Mouse (Mus musculus) WW6 (cell line): ENCODE measurements around the gene AI464131.
A peak's percentile ranks its signal among the peaks of the same experiment; 100 is the strongest.

Experiments
- DNase-seq: peaks from one replicate; pipeline ENCODE4 v3.0.0-alpha.2; 2013; ENCODE audit warnings: low read depth, low spot score

AI464131 gene

GRCm38 (mm10) chr4:41502986-41503412 lies at the start of gene AI464131:
TSS of gene AI464131 (minus strand) at chr4:41503076.
- DNase-seq: peak; percentile 96

- DNase-seq: no peak
Observed at GRCm38 (mm10) chr4:41552529-41552928, 49.7 kb upstream of the AI464131 start.

- DNase-seq: no peak
Observed at GRCm38 (mm10) chr4:41547086-41547485, 44.2 kb upstream of the AI464131 start.

DNA sequence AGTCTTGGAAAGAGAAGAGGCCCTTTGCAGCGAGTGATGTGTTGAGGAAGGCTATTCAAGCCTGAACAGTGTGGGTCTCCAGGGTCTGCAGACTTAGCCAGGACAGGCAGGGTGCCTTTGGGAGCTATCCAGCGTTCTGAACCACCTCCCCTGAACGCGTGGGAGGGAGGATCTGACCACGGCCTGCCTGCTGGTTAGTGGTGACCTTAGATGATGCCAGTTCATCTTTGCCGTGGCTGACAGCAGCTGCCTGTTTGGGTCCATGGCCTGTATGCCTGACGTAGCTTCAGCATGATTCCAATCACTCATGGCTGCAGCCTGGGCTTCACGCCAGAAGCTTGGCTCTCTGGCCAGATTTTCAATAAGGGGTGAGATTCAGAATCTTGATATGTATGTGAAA lies 43.1 kb upstream of the AI464131 start:
- no peak for DNase-seq

GRCm38 (mm10) chr4:41542136-41542535 lies 39.3 kb upstream of the AI464131 start:
- DNase-seq: no peak

DNA sequence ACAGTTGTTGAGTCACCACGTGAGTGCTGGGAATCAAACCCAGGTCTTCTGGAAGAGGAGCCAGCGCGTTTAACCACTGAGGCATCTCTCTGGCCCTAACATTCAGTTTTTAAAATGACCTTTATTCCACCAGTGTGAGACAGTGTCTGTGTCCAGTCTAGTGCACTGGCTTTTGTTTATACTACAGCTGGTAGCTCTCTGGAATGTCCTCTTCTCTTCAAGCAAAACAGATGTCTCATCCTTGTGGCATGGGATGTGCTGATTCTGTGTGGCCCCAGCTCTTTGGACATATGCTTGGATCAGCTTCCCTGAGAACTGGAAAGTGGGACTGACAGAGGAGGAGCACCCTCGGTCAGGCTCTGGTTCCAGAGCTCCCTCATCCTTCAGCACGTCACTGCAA lies 32.0 kb upstream of the AI464131 start:
- no peak for DNase-seq

DNA sequence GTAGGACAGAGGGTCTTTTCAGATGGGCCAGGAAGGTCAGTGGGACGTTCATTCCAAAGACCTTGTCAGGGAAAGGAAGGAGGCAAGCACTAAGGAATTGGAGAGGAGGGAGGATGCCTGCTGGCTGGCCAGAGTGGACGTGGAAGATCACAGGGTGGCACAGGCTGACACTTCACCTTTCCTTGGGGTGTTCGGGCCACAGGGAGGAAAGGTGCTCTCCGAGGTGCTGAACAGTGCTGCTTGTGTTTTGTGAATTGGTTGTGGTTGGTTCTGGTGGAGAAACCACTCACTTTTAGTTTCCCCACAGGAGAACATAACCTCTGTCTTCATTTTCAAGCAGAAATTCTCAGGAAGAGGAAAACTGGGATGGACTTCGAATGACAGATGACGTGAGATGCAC lies 29.5 kb upstream of the AI464131 start:
- DNase-seq: no peak

GRCm38 (mm10) chr4:41527996-41528395 lies 25.1 kb upstream of the AI464131 start:
- no peak for DNase-seq

DNA sequence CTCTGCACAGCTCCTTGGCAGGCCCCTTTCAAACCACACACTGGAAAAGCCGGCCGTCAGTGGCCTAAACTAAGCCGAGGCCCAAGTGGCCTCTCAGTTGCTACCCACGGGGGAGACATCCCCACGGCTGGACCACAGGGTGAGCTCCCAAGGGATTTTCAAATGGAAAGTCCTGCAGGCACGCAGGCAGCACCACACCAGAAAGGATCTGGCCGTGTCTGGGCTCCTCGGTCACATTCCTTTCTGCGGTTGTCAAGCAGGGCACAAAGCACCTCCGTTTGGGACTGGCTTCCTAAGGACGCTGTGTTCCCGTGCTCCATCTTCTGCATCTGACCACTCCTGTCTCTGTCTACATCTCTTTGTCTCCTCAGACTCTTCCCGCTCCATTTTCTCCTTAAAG lies 24.2 kb upstream of the AI464131 start:
- DNase-seq: no peak

DNA sequence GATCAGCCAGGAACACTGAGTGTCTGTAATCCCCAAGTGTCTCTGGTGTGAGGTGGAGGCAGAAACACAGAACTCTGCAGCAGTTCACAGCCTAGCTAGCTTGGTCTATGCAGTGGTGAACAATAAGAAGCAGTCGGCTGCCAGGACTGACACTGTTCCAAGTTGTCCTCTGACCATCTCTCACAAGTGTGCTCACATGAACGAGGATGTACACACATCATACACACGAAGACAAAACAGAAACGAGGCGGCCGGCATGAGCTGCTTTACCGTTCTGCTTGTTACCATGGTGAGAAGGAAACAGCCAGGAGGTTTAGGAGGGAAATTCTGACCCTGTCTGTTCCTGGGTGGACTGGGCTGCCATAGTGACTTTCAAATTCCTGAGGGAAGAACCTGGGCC lies 23.7 kb upstream of the AI464131 start:
- no peak for DNase-seq

DNA sequence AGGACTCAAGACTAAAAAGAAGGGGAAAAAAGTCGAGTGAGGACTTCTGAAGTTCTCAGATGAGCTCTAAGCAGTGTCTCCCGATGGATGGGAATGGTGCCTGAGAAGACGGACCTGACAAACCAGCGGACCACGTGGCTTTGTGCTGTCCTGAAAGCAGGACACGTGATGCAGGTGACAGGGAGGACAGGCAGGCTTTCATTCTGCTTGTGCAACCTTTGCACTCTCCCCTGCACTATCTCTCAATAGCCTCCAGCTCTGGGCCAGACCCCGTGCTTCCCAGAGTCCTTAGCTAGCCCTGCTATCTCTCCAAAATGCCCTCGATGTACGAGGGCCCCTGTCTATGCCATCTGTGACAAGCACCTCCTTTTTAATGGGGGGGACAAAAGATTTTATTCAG lies 22.0 kb upstream of the AI464131 start:
- DNase-seq: no peak

GRCm38 (mm10) chr4:41523839-41524238 lies 21.0 kb upstream of the AI464131 start:
- no peak for DNase-seq

- DNase-seq: no peak
Observed at GRCm38 (mm10) chr4:41522788-41523187, 19.9 kb upstream of the AI464131 start.

DNA sequence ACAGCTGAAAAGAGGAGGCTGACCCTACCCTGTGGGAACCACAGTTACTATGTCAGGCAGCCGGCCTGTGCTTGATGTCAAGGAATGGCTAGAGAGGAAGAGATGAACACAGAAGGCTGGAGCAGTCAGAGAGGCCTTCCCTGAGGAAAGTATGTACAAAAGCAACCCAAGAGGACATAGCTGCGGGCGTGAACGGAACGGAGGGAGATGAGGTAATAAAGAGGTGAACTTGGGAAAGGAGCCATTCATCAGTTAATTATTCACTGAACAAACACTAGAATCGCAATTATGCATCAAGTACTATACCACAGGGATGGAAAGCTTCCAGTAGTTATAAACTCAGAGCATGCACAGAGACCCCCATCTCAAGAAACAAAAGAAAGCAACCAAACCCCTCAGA lies 19.3 kb upstream of the AI464131 start:
- DNase-seq: no peak

- no peak for DNase-seq
Observed at GRCm38 (mm10) chr4:41520641-41521040, 17.8 kb upstream of the AI464131 start.

DNA sequence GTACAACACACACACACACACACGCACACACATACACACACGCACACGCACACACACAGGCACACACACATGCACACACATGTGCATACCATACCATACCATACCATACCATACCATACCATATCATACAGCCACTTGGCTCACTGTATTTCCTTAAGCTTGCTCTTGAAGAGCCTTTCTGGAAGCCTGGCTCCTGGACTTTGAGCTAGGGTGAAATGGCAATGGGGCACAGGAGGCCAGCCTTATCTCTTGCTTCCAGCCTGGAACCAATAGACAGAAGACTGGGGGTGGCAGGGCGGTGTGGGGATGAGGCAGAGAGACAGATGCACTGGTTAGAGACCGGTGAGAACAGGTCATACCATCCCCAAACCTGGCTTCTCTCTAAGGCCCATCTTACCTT lies 16.3 kb upstream of the AI464131 start:
- no peak for DNase-seq

- no peak for DNase-seq
Observed at GRCm38 (mm10) chr4:41518349-41518748, 15.5 kb upstream of the AI464131 start.

DNA sequence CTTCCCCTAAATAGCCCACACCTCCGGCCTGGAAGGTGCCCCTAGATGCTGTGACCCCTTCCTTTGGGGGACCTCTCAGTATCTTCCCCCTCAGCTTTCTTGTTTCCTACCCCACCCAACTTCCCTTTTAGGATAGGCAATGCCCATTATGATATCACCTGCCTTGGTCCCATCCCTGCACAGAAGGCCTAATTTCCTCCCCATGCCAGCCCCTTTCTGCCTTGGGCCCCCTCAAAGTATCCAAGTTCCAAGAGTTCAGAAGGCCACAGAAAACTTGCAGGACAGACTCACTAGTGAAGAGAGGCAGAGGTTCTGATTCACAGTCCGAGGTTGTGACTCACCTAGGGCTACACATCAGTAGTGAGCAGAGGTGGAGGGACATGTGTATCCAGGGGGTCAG lies 14.4 kb upstream of the AI464131 start, which contains the start of gene 1110017D15Rik:
TSS of gene 1110017D15Rik (minus strand) at position 101 of the 400 bp plus-strand sequence.
- DNase-seq: no peak

GRCm38 (mm10) chr4:41513714-41514113 lies 10.8 kb upstream of the AI464131 start:
- no peak for DNase-seq

DNA sequence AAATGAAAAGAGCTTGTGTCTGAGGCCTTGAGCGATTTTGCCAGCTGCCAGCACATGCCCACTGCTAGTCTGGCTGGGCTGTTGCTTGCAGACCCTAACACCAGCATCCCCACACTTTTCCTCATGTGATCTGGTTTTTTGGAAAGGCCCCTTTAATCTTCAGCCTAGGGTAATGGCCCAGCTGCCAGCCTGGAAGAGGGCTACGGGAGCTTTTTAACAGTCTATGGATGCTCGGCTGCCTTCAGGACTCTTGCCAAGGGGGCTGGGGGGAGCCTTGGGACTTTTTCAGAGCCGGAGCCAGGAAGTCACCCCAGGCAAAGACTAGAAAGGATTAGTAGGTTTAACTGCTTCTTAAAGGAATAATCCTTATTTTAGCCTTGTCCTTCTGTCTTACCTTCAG lies 10.4 kb upstream of the AI464131 start:
- no peak for DNase-seq

DNA sequence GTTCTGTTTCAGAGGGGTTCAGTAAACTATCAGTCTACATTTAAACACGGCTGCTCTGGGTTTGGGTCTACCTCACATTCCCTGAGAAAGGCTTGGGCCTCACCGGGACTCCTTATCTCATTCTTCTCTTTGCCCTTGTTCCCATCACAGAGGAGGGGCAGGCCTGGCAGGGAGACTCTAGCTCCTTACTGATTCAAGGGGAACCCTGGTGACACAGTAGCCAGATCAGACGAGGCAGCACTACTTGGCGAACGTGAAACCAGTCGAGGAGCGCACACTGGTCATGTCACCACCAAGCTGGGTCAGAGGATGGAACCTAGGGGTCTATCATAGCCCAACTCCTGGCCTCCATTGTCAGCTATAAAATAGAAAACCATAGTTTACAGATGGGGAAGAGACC lies 5.1 kb upstream of the AI464131 start:
- DNase-seq: no peak

- no peak for DNase-seq
Observed at GRCm38 (mm10) chr4:41507326-41507924, 4.5 kb upstream of the AI464131 start.

DNA sequence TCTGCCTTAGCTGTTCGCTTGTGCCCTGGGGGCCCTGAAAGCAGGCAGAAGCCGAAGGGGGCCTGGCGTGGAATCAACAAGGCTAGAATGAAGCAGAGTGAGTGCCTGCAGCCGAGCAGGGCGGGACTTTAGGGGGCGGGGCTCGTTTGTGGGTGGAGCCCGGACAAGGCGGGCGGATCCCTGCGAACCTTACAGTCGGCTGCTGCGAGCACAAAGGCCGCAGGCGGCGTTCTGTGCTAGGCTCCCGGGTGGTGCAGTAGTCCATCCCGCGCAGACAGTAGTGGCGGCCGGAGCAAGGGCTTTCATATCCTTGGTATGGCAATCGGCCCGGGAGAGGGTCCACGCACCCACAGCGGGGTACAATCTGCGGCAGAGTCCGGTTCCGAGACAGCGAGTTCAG lies 4.0 kb upstream of the AI464131 start:
- DNase-seq: no peak

DNA sequence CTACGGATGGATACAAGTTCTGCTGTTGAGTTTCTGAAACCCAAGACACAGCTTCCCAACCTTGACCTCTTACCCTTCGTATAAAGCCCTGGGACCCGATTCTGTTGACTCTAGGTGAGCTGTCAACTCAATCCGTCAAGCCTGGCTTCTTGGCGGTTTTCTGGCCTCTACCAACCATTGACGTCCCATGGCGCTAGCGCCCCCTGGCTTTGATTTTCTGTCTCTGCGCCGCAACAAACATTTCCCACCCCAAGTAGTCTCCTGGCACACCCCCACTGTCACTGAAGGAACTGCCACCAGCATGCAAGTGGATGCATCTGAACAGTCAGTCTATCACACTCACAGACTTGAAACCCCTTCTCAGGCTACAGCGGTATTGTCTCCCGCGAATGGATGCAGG lies 3.3 kb upstream of the AI464131 start:
- DNase-seq: no peak
